Mouse (Mus musculus): ENCODE measurements around the gene Btbd8. TPM values are rescaled to one million over a fixed set of nuclear protein-coding genes. Genes with fewer than 3 reads are reported as not detected.
A peak's percentile ranks its signal among the peaks of the same experiment; 100 is the strongest.

The Btbd8 gene
- polyA plus RNA-seq, 1 experiment from 2014 or later = 3.8 TPM

- Histone ChIP-seq H3K4me3 (ENCODE audit: control insufficient read depth in 1 of 2, insufficient read depth in 1 of 2, low read depth in 1 of 2, low read length in 2 of 2) (no peak overlapping the region), H3K4me2 (ENCODE audit: low read length) (no peak overlapping the region), H3K27me3 (ENCODE audit: control insufficient read depth, insufficient read depth, low read length) (peaks cover 3% of the 10 kb centered on the region), H3K4me1 (ENCODE audit: control insufficient read depth in 2 of 2, insufficient read depth in 2 of 2, low read length in 2 of 2) (peaks cover 2 to 7% of the 10 kb centered on the region in 2 experiments; a peak in 3 of 4 replicates), H3K9ac (ENCODE audit: low read length) (no peak overlapping the region), H3K27ac (replicated peaks in 1 of 2; ENCODE audit: control insufficient read depth in 1 of 2, insufficient read depth in 1 of 2, low read depth in 2 of 2, low read length in 2 of 2) (no peak overlapping the region), H3K36me3 (ENCODE audit: control insufficient read depth, insufficient read depth, low read length) (no peaks in the 10 kb centered on the region), H3K9me3 (ENCODE audit: control insufficient read depth, low read length) (no peaks in the 10 kb centered on the region)
- 88% methylated on average over 6 of the region's 6 CpGs for WGBS
- ATAC-seq (ENCODE audit: insufficient number of reproducible peaks, insufficient read depth, low FRiP score, low read depth) = no peak
Observed at GRCm38 (mm10) chr5:107436185-107436584, 1.6 kb upstream of the Btbd8 start.

- peaks cover 2 to 7% of the 10 kb centered on the region in 2 experiments; a peak in 3 of 4 replicates for H3K4me1 ChIP-seq (ENCODE audit: control insufficient read depth in 2 of 2, insufficient read depth in 2 of 2, low read length in 2 of 2)
- no peaks in the 10 kb centered on the region for H3K36me3 ChIP-seq (ENCODE audit: control insufficient read depth, insufficient read depth, low read length)
- H3K27ac ChIP-seq (replicated peaks in 1 of 2; ENCODE audit: control insufficient read depth in 1 of 2, insufficient read depth in 1 of 2, low read depth in 2 of 2, low read length in 2 of 2) = no peak overlapping the region
- ATAC-seq (ENCODE audit: insufficient number of reproducible peaks, insufficient read depth, low FRiP score, low read depth) = no peak
- no peak overlapping the region for H3K9ac ChIP-seq (ENCODE audit: low read length)
- peaks cover 3% of the 10 kb centered on the region for H3K27me3 ChIP-seq (ENCODE audit: control insufficient read depth, insufficient read depth, low read length)
- H3K4me3 ChIP-seq (ENCODE audit: control insufficient read depth in 1 of 2, insufficient read depth in 1 of 2, low read depth in 1 of 2, low read length in 2 of 2) = no peak overlapping the region
- 71% methylated on average over 6 of the region's 6 CpGs for WGBS
- H3K9me3 ChIP-seq (ENCODE audit: control insufficient read depth, low read length) = no peaks in the 10 kb centered on the region
- no peak overlapping the region for H3K4me2 ChIP-seq (ENCODE audit: low read length)
Observed at GRCm38 (mm10) chr5:107436587-107437209, 1.1 kb upstream of the Btbd8 start.

- Histone ChIP-seq H3K4me2 (ENCODE audit: low read length) (peak overlapping the region; percentile 70), H3K36me3 (ENCODE audit: control insufficient read depth, insufficient read depth, low read length) (no peaks in the 10 kb centered on the region), H3K4me3 (ENCODE audit: control insufficient read depth in 1 of 2, insufficient read depth in 1 of 2, low read depth in 1 of 2, low read length in 2 of 2) (peak overlapping the region; percentile 86 to 94), H3K27ac (replicated peaks in 1 of 2; ENCODE audit: control insufficient read depth in 1 of 2, insufficient read depth in 1 of 2, low read depth in 2 of 2, low read length in 2 of 2) (peak overlapping the region; percentile 69 to 77), H3K9ac (ENCODE audit: low read length) (peak overlapping the region; percentile 89), H3K27me3 (ENCODE audit: control insufficient read depth, insufficient read depth, low read length) (no peaks in the 10 kb centered on the region; the same call in 1 of the 2 replicates), H3K9me3 (ENCODE audit: control insufficient read depth, low read length) (no peaks in the 10 kb centered on the region), H3K4me1 (ENCODE audit: control insufficient read depth in 2 of 2, insufficient read depth in 2 of 2, low read length in 2 of 2) (peaks cover 2 to 7% of the 10 kb centered on the region in 2 experiments; a peak in 3 of 4 replicates)
- ATAC-seq (ENCODE audit: insufficient number of reproducible peaks, insufficient read depth, low FRiP score, low read depth) = no peak
- WGBS = 26% methylated on average over 7 of the region's 7 CpGs
Observed at GRCm38 (mm10) chr5:107438353-107438752, 556 bp downstream of the Btbd8 start.

GRCm38 (mm10) chr5:107441881-107442280 lies 4.1 kb downstream of the Btbd8 start:
- Histone ChIP-seq H3K27ac (replicated peaks in 1 of 2; ENCODE audit: control insufficient read depth in 1 of 2, insufficient read depth in 1 of 2, low read depth in 2 of 2, low read length in 2 of 2) (no peak overlapping the region), H3K4me1 (ENCODE audit: control insufficient read depth in 2 of 2, insufficient read depth in 2 of 2, low read length in 2 of 2) (peaks cover 2 to 7% of the 10 kb centered on the region in 2 experiments; a peak in 3 of 4 replicates), H3K36me3 (ENCODE audit: control insufficient read depth, insufficient read depth, low read length) (no peaks in the 10 kb centered on the region), H3K9ac (ENCODE audit: low read length) (no peak overlapping the region), H3K4me2 (ENCODE audit: low read length) (no peak overlapping the region), H3K9me3 (ENCODE audit: control insufficient read depth, low read length) (no peaks in the 10 kb centered on the region), H3K27me3 (ENCODE audit: control insufficient read depth, insufficient read depth, low read length) (no peaks in the 10 kb centered on the region), H3K4me3 (ENCODE audit: control insufficient read depth in 1 of 2, insufficient read depth in 1 of 2, low read depth in 1 of 2, low read length in 2 of 2) (no peak overlapping the region)
- WGBS = 72% methylated on average over 5 of the region's 5 CpGs
- ATAC-seq (ENCODE audit: insufficient number of reproducible peaks, insufficient read depth, low FRiP score, low read depth) = no peak

- Histone ChIP-seq H3K9ac (ENCODE audit: low read length) (no peak overlapping the region), H3K27ac (replicated peaks in 1 of 2; ENCODE audit: control insufficient read depth in 1 of 2, insufficient read depth in 1 of 2, low read depth in 2 of 2, low read length in 2 of 2) (no peak overlapping the region), H3K9me3 (ENCODE audit: control insufficient read depth, low read length) (no peaks in the 10 kb centered on the region), H3K4me2 (ENCODE audit: low read length) (no peak overlapping the region), H3K27me3 (ENCODE audit: control insufficient read depth, insufficient read depth, low read length) (no peaks in the 10 kb centered on the region), H3K4me3 (ENCODE audit: control insufficient read depth in 1 of 2, insufficient read depth in 1 of 2, low read depth in 1 of 2, low read length in 2 of 2) (no peak overlapping the region), H3K4me1 (ENCODE audit: control insufficient read depth in 2 of 2, insufficient read depth in 2 of 2, low read length in 2 of 2) (no peaks in the 10 kb centered on the region), H3K36me3 (ENCODE audit: control insufficient read depth, insufficient read depth, low read length) (no peaks in the 10 kb centered on the region)
- ATAC-seq (ENCODE audit: insufficient number of reproducible peaks, insufficient read depth, low FRiP score, low read depth) = no peak
- WGBS = 82% methylated on average over 4 of the region's 4 CpGs
Observed at GRCm38 (mm10) chr5:107444251-107444650, 6.5 kb downstream of the Btbd8 start.

- Histone ChIP-seq H3K27ac (replicated peaks in 1 of 2; ENCODE audit: control insufficient read depth in 1 of 2, insufficient read depth in 1 of 2, low read depth in 2 of 2, low read length in 2 of 2) (no peak overlapping the region), H3K9me3 (ENCODE audit: control insufficient read depth, low read length) (no peaks in the 10 kb centered on the region), H3K4me1 (ENCODE audit: control insufficient read depth in 2 of 2, insufficient read depth in 2 of 2, low read length in 2 of 2) (no peaks in the 10 kb centered on the region), H3K9ac (ENCODE audit: low read length) (no peak overlapping the region), H3K4me3 (ENCODE audit: control insufficient read depth in 1 of 2, insufficient read depth in 1 of 2, low read depth in 1 of 2, low read length in 2 of 2) (no peak overlapping the region), H3K36me3 (ENCODE audit: control insufficient read depth, insufficient read depth, low read length) (peaks cover 9% of the 10 kb centered on the region), H3K27me3 (ENCODE audit: control insufficient read depth, insufficient read depth, low read length) (no peaks in the 10 kb centered on the region), H3K4me2 (ENCODE audit: low read length) (no peak overlapping the region)
- ATAC-seq (ENCODE audit: insufficient number of reproducible peaks, insufficient read depth, low FRiP score, low read depth) = no peak
- WGBS = 80% methylated on average over 4 of the region's 4 CpGs
Observed at GRCm38 (mm10) chr5:107447977-107448376, 10.2 kb downstream of the Btbd8 start.

GRCm38 (mm10) chr5:107448784-107449183 lies 11.0 kb downstream of the Btbd8 start:
- peaks cover 10% of the 10 kb centered on the region for H3K36me3 ChIP-seq (ENCODE audit: control insufficient read depth, insufficient read depth, low read length)
- WGBS = 86% methylated on average over 4 of the region's 4 CpGs
- H3K4me2 ChIP-seq (ENCODE audit: low read length) = no peak overlapping the region
- H3K4me1 ChIP-seq (ENCODE audit: control insufficient read depth in 2 of 2, insufficient read depth in 2 of 2, low read length in 2 of 2) = no peaks in the 10 kb centered on the region
- no peak overlapping the region for H3K27ac ChIP-seq (replicated peaks in 1 of 2; ENCODE audit: control insufficient read depth in 1 of 2, insufficient read depth in 1 of 2, low read depth in 2 of 2, low read length in 2 of 2)
- no peak overlapping the region for H3K4me3 ChIP-seq (ENCODE audit: control insufficient read depth in 1 of 2, insufficient read depth in 1 of 2, low read depth in 1 of 2, low read length in 2 of 2)
- ATAC-seq (ENCODE audit: insufficient number of reproducible peaks, insufficient read depth, low FRiP score, low read depth) = no peak
- no peaks in the 10 kb centered on the region for H3K27me3 ChIP-seq (ENCODE audit: control insufficient read depth, insufficient read depth, low read length)
- H3K9ac ChIP-seq (ENCODE audit: low read length) = no peak overlapping the region
- no peaks in the 10 kb centered on the region for H3K9me3 ChIP-seq (ENCODE audit: control insufficient read depth, low read length)

GRCm38 (mm10) chr5:107449620-107450019 lies 11.8 kb downstream of the Btbd8 start:
- Histone ChIP-seq H3K36me3 (ENCODE audit: control insufficient read depth, insufficient read depth, low read length) (peaks cover 10% of the 10 kb centered on the region), H3K9me3 (ENCODE audit: control insufficient read depth, low read length) (no peaks in the 10 kb centered on the region), H3K4me3 (ENCODE audit: control insufficient read depth in 1 of 2, insufficient read depth in 1 of 2, low read depth in 1 of 2, low read length in 2 of 2) (no peak overlapping the region), H3K4me1 (ENCODE audit: control insufficient read depth in 2 of 2, insufficient read depth in 2 of 2, low read length in 2 of 2) (no peaks in the 10 kb centered on the region), H3K27ac (replicated peaks in 1 of 2; ENCODE audit: control insufficient read depth in 1 of 2, insufficient read depth in 1 of 2, low read depth in 2 of 2, low read length in 2 of 2) (no peak overlapping the region), H3K9ac (ENCODE audit: low read length) (no peak overlapping the region), H3K4me2 (ENCODE audit: low read length) (no peak overlapping the region), H3K27me3 (ENCODE audit: control insufficient read depth, insufficient read depth, low read length) (no peaks in the 10 kb centered on the region)
- ATAC-seq (ENCODE audit: insufficient number of reproducible peaks, insufficient read depth, low FRiP score, low read depth) = no peak
- 85% methylated on average over 5 of the region's 5 CpGs for WGBS

Measured in heart, embryonic 14.5 days (tissue).